Mouse (Mus musculus) myocyte (in vitro differentiated cells): ENCODE measurements around the gene Mnat1.

Experiments
- E2F4 ChIP-seq: IDR thresholded peaks from one replicate; pipeline ENCODE4 v1.6.1; 2011; ENCODE audit warnings: mild to moderate bottlenecking, control low read depth, moderate library complexity; ENCODE audit not compliant: insufficient read depth
- MAX ChIP-seq: IDR thresholded peaks from one replicate; pipeline ENCODE4 v1.6.1; 2011; ENCODE audit warnings: low read depth, mild to moderate bottlenecking, control low read depth
- MYOD1 ChIP-seq, 3 experiments: IDR thresholded peaks; one replicate each; pipeline ENCODE4 v1.6.1; 2011; ENCODE audit warnings: control low read depth in 2 of 3, low read depth in 2 of 3, mild to moderate bottlenecking in 2 of 3, moderate library complexity in 1 of 3; ENCODE audit not compliant: insufficient read length in 2 of 3, control insufficient read depth in 1 of 3
- POLR2A ChIP-seq: IDR thresholded peaks from one replicate; pipeline ENCODE4 v1.6.1; 2011; ENCODE audit warnings: low read depth, mild to moderate bottlenecking, control low read depth, moderate library complexity; ENCODE audit not compliant: insufficient read length
- TCF12 ChIP-seq: IDR thresholded peaks from one replicate; pipeline ENCODE4 v1.6.1; 2011; ENCODE audit warnings: mild to moderate bottlenecking, control low read depth; ENCODE audit not compliant: poor library complexity, insufficient read depth, severe bottlenecking

GRCm38 (mm10) chr12:73197363-73197762 lies 73.8 kb downstream of the Mnat1 start:
- peak in 2 of 3 experiments; percentile 55 to 58 for TF ChIP-seq MYOD1 (IDR thresholded peaks at IDR 0.05; ENCODE audit: control insufficient read depth in 1 of 3, insufficient read length in 2 of 3, low read depth in 2 of 3)
- TF ChIP-seq POLR2A, result no peak
- TF ChIP-seq MAX, result no peak
- TF ChIP-seq E2F4, result no peak
- TF ChIP-seq TCF12, result no peak
